Mouse (Mus musculus) heart, postnatal 0 days (tissue): ENCODE results near the gene Gm10337.

ENCODE experiments used
- CTCF ChIP-seq: IDR thresholded peaks from 2 replicates; pipeline ENCODE4 v1.5.1; 2016; ENCODE audit warnings: antibody characterized with exemption, control low read depth, low read depth
- EP300 ChIP-seq: IDR thresholded peaks from 2 replicates; pipeline ENCODE4 v1.6.1; 2016; ENCODE audit warnings: antibody characterized with exemption, low read depth

DNA sequence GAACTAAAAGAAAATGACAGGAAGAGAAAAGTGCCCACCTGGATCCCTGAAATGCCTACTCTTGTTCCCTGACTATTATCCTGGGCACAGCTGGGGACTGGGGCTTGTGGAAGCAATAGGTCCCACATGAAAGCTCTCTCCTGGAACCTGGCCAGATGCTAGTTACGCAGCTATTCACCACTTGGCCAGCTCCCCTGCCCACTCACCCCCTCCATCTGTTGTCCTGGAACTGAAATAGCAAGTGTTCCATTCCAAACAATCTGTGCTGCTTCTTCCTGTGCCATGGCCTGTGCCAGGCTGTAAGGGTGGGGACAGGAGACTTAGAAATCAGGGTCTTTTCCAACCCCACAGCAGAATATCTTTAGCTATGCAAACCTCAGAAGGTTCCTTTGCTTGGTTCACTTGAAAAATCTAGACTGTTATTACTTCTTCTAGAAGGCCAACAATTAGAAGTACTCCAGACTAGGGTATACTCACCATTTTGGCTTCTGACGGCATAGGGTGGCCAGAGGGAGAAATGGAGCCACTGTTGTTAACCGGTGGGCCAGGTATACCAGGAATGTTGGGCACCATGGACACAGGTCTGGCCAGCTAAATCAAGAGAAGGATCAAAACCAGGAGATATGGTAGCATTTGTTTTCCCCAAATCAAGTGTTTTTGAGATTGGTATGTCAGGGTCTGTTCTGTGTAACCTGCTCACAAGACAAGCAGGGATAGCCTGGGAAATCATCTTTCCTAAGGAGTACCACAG is 43.3 kb downstream of the Gm10337 start:
- TF ChIP-seq CTCF (no peak; the same call in 1 of the 2 replicates), EP300 (no peak)
